Mouse (Mus musculus) R1 (cell line): ENCODE data around the gene Armc3.

ENCODE experiments used
- DNase-seq: peaks from one replicate; pipeline ENCODE4 v3.0.0-alpha.2; 2018; ENCODE audit warnings: low read depth, low spot score

Armc3 gene

GRCm38 (mm10) chr2:19198452-19199365 is at the start of gene Armc3:
Gene Armc3, plus strand, starts transcription at chr2:19199302.
- peak; percentile 85 for DNase-seq

- DNase-seq: no peak
Observed at GRCm38 (mm10) chr2:19152687-19153086, 46.4 kb upstream of the Armc3 start.

GRCm38 (mm10) chr2:19156176-19156575 is 42.9 kb upstream of the Armc3 start:
- peak; percentile 32 for DNase-seq

GRCm38 (mm10) chr2:19159539-19159938 is 39.6 kb upstream of the Armc3 start:
- no peak for DNase-seq

GRCm38 (mm10) chr2:19160368-19161114 is 38.6 kb upstream of the Armc3 start:
- DNase-seq: peak; percentile 94

- DNase-seq: no peak
Observed at GRCm38 (mm10) chr2:19164234-19164633, 34.9 kb upstream of the Armc3 start.

GRCm38 (mm10) chr2:19176827-19177236 is 22.3 kb upstream of the Armc3 start:
- DNase-seq: no peak

- DNase-seq: no peak
Observed at GRCm38 (mm10) chr2:19199366-19199853, 308 bp downstream of the Armc3 start.

GRCm38 (mm10) chr2:19200112-19200511 is 1.0 kb downstream of the Armc3 start:
- DNase-seq: no peak

GRCm38 (mm10) chr2:19201682-19202081 is 2.6 kb downstream of the Armc3 start:
- DNase-seq: no peak

GRCm38 (mm10) chr2:19234305-19234704 is 35.2 kb downstream of the Armc3 start:
- no peak for DNase-seq

- DNase-seq: no peak
Observed at GRCm38 (mm10) chr2:19235193-19235592, 36.1 kb downstream of the Armc3 start.

- DNase-seq: no peak
Observed at GRCm38 (mm10) chr2:19235614-19236013, 36.5 kb downstream of the Armc3 start.

GRCm38 (mm10) chr2:19238771-19239170 is 39.7 kb downstream of the Armc3 start:
- DNase-seq: peak; percentile 52

GRCm38 (mm10) chr2:19249611-19250010 is 50.5 kb downstream of the Armc3 start:
- no peak for DNase-seq

- DNase-seq: no peak
Observed at GRCm38 (mm10) chr2:19255037-19255436, 55.9 kb downstream of the Armc3 start.

GRCm38 (mm10) chr2:19257255-19257654 is 58.2 kb downstream of the Armc3 start:
- DNase-seq: no peak

- no peak for DNase-seq
Observed at GRCm38 (mm10) chr2:19260399-19260798, 61.3 kb downstream of the Armc3 start.

GRCm38 (mm10) chr2:19263375-19263774 is 64.3 kb downstream of the Armc3 start:
- no peak for DNase-seq

GRCm38 (mm10) chr2:19265834-19266233 is 66.7 kb downstream of the Armc3 start:
- no peak for DNase-seq

GRCm38 (mm10) chr2:19267396-19267795 is 68.3 kb downstream of the Armc3 start:
- DNase-seq: no peak

- no peak for DNase-seq
Observed at GRCm38 (mm10) chr2:19269955-19270354, 70.9 kb downstream of the Armc3 start.
